Mouse (Mus musculus) CD8-positive naive resting alpha-beta T cell, adult 2 months (primary cell): Measurements from ENCODE around the gene Fstl5.
"Not testable (repeated sequence)": the region's sequence is repeated elsewhere in the genome, so short reads cannot be mapped to it uniquely, and the experiment has no call there.

Source experiments
- DNase-seq, 2 experiments: peaks; one replicate each; pipeline ENCODE4 v3.0.0; 2022; ENCODE audit warnings: low read depth in 2 of 2, low spot score in 2 of 2

The Fstl5 gene

DNA sequence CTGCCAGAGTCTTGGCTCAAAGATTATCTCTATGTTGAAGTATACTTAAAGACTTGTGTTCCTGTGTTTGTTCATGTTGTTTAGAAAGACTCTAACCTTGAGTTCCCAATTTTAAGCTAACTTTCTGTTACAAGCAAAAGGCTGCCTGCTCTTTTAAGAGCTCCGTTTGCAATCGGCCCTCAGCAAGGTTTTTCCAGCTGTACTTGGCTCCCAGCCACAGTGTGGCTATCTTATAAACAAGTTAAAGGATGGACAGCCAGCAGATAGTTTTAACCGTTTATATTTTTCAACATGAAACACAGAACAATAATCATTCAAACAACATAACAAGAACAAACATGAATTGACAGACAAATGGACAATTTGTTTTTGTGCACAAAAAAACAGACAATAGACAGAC, 433.8 kb downstream of the Fstl5 start:
- DNase-seq = not testable (repeated sequence)

DNA sequence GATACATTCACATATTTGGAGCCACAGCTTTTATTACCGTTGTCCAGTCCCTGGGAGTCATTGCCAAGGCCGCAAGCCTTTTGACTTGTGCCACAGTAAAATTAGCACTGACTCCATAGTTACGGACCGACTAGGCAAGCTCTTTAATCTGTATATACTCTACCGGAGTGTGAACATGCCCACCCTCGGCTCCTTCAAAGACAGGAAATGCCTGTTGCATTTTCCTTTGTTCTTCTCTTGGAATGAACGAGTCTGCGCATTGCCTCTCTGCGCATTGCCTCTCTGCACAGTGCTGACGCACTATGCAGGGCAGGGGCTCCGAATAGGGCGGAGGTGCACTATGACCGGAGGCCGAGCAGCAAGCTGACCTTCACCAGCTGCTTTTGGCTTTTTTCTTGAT, 434.7 kb downstream of the Fstl5 start:
- DNase-seq = no peak

DNA sequence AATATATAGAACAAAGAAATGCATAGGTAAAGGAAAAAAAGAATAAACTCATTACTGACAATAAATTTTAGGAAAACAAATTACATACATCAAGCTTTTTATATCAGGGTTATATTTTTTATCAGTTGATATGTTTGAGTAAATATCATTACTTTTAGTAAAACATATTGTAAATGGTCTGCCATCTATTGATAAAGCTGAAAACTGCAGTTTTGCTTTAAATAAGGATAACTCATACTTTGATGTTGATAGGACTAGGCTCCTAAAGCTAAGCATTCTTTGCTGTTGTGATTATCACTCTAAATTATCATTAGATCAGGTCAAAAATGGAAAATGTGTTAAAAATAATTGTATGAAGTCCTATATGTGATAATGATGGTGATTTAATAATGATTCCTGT, 493.3 kb downstream of the Fstl5 start:
- no peak for DNase-seq

DNA sequence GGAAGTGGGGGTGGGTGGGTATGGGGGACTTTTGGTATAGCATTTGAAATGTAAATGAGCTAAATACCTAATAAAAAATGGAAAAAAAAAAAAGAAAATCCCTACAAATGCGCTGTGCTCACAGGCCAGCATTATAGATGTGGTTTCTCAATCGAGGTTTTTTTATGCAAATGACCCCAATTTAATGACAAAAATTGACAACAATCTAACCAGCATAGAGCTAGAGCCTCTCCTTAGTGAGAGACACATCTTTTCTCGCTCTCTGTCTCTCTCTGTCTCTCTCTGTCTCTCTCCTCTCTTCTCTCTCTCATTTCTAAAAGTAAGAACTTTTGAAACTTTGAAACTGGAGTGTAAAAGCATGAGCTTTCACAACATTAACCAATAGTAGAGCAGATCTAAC, 498.4 kb downstream of the Fstl5 start:
- DNase-seq = no peak

DNA sequence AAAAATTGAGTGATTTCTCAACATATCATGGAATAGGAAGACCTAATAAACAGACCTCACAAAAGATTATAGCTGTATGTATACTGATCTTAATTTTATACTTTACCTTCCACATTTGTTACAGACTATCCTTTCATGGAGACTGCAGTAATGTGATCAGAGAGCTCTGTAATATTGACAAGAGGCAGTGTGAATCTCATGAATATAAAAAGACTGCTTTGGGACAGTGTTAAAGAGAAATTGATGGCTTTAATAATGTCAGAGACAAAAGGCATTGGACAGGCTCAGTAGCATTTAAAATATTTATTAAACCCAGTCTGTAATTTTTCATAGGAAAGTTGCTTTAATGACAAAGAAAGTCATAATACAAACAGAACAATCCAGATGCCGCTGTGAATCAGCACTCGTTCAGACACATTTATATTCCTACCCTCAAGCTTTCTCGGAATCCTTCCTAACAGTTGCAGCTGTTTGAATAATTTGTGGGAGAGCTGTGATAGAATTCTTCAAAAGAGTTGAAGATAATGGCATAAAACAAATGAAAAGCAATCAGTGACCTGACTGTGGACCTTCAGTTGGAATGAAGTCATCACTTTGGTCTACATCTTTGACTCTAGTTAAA, 499.0 kb downstream of the Fstl5 start:
- no peak for DNase-seq

DNA sequence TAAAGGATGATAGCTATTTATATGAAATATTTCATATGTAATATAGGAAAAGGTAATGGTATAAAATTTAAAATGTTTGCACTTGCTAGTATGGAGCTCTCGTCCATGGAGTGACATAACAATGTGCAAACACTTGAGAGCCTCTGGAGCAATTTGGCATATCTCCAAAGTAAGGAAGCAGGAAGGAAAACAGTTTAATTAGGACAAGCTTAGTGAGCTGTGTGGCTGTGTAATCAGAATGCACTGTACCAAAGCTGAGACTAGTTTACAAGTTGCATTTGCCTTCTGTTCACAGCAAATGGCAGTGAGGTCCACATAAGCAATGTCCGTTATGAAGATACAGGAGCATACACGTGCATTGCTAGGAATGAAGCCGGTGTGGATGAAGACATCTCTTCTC, 519.1 kb downstream of the Fstl5 start:
- DNase-seq = no peak

DNA sequence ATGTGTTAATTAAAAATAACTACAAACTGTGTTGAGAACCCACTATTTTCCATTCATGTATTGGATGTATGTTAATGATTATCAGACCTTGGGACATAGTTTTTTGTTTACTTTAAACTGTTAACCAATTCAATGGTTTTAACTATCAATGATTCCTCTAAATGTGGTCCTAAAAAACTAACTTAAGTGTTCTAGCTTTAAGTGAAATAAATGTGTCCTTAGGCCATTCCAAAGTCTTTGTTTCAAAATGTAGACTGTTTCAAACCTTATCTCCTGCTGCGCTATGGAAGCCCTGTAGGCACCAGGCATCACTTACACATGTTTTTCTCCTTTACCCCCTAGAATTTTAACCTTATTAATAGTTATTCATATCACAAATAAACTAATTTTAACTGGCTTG, 546.0 kb downstream of the Fstl5 start:
- no peak for DNase-seq

DNA sequence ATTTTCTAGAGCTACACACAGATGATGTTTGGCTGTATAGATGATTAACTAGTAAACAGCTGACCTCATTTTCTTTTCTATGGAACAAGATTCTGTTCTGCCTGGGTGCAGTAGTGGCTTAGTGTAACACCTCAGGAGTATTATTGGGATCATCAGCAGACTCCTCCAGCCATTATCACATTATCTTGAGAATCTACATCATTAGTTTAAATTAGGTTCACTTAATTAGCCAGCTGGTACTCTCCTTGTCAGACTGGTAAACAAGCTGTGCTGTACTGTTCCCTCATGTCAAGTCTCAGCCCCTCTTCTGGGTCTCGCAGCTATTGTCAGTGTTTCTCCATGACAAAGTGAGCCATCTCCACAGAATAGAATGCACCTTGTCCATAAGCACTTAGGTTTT, 580.2 kb downstream of the Fstl5 start:
- no peak for DNase-seq

DNA sequence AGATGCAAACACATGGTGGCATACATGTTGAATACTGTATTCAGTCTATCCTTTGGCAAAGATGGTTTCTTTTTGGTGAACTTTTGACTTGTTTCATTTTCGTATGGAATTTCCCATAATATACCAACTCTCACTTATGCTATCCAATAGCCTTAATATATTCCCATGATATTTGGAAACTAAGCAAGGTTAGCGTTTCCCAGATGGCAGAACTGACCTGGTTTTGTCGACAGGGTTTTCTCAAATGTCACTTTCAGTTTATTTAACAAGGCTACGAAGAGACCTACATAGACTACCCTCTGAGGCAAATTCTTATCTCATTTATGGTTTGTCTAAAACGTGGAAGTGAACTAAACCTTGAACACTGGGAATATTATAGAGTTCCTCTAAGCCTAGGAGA, 596.8 kb downstream of the Fstl5 start:
- DNase-seq = no peak

DNA sequence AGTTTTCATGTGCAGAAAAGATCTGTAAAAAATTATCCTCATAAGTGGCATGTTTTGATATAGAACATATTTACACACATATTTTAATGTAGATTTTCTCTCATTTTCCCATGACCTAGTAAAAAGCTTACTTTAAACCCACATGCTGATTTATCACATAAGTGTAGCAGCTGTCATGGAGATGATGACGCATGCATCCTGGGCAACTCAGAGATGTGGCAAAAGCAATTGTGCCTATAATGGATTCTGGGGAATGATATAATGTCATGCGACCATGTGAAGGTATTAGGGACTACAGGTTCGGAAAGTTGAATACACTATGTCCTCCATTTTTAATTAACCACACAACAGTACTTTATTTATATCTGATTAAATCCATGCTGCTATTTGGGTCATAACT, 601.9 kb downstream of the Fstl5 start:
- no peak for DNase-seq

DNA sequence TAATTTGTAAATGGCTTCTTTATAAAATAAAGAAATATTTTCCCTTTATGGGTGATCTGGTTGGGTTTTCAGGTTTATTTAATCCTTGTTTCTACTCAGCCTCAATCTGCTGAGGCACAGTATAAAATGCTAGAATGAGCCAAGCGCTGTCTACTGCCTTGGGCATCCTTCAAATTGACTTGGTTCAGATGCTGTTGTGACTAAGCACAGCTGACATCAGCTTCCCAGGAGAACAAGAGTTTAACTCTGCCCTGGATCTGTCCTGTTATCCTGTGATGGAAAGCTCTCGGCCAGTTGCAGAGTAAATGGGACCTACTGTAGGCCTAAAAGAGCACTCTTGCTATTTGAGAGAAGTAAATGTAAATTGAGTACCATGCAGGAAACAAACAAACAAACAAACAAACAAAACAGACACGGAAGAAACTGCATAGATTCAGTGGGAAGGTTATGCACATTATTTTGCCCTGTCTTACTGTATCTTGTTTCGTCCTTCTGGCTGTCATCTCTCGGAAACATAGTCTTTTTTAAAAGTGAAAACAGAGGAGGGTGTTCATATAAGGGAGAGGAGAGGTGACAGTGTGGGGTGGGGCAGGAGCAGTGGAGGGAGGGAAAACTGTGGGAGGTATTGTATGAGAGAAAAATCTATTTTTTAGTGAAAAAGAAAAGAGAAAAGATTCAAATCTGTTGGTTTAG, 605.9 kb downstream of the Fstl5 start:
- no peak for DNase-seq

DNA sequence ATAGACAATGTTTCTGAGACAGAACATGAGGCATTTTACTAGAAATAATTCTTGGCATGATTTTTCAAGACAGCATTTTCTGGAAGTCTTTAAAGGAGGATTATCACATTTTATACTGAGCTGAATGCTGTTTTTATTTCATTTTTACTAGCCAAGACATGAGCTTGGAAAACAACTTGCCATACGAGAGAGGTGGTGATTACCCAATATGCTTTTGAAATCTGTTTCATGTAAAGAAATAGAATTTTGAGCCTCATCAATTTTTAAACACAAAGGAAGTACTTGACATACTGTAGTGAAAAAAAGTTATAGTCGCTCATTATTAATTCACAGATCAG, 606.4 kb downstream of the Fstl5 start:
- no peak for DNase-seq

DNA sequence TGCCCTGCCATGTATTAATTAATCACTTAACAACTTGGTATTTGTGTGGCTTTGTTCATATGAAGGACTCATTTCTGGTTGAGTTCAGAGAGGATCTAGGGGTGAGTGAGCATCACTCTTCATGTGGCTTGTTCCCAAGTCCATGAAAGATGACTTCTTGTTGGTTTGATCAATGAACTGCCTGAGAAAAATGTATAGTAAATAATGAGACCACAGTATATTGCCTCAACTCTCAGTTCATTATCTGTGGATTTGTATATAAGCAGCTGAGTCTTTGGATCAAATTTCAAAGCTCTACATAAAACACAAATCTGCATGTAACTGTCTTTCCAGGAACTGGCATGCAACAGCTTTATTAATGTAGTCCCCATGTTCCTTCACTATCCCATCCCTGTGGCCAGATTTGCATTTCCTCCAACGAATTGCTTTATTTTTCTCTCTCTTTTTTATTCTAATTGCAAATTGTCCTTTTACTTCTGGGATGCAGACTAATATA, 623.1 kb downstream of the Fstl5 start:
- DNase-seq = no peak

DNA sequence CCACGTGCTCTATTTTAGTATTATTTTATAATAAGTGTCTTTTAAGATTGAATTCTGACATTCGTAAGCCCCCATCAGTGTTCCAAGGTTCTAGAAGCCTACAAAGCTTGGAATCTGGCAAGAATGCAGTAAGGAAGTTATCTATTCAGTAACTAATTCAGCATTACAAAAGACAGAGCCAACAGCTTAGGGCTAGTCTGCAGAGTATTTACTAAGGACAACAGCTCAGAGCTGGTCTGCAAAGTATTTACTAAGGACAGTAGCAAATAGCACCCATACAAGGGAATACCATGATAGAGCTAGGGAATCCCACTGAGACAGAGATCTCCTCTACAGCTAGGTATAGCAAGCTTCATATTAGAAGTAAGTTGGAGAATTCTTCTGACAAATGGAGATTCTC, 665.2 kb downstream of the Fstl5 start:
- no peak for DNase-seq
